Mouse (Mus musculus) neural tube, embryonic 12.5 days (tissue): Measurements from ENCODE around the gene Cbx6. TPM values are rescaled to one million over a fixed set of nuclear protein-coding genes. Genes with fewer than 3 reads are reported as not detected.
A peak's percentile ranks its signal among the peaks of the same experiment; 100 is the strongest.

Experiments used
- ATAC-seq: fragments of 200-750 bp; cut with Nextera tagmentation; 2 replicates; pipeline ENCODE4 v1.8.0; 2017; ENCODE audit warnings: low read depth, mild to moderate bottlenecking, moderate TSS enrichment, moderate library complexity; ENCODE audit not compliant: low FRiP score
- H3K27ac ChIP-seq: fragments of 300-500 bp; sonication (generic); 2 replicates; pipeline ENCODE4 v1.5.1; 2016
- H3K27me3 ChIP-seq: fragments of 300-500 bp; sonication (generic); replicated peaks from 2 replicates; pipeline ENCODE4 v1.6.1; 2016; ENCODE audit warnings: mild to moderate bottlenecking
- H3K36me3 ChIP-seq: fragments of 300-500 bp; sonication (generic); 2 replicates; pipeline ENCODE4 v1.6.1; 2016; ENCODE audit warnings: mild to moderate bottlenecking
- H3K4me1 ChIP-seq: fragments of 300-500 bp; sonication (generic); 2 replicates; pipeline ENCODE4 v1.6.1; 2016
- H3K4me2 ChIP-seq: fragments of 300-500 bp; sonication (generic); replicated peaks from 2 replicates; pipeline ENCODE4 v1.6.1; 2016; ENCODE audit warnings: mild to moderate bottlenecking
- H3K4me3 ChIP-seq: fragments of 300-500 bp; sonication (generic); 2 replicates; pipeline ENCODE4 v1.5.1; 2016
- H3K9ac ChIP-seq: fragments of 300-500 bp; sonication (generic); 2 replicates; pipeline ENCODE4 v1.6.1; 2016; ENCODE audit warnings: mild to moderate bottlenecking
- H3K9me3 ChIP-seq: fragments of 300-500 bp; sonication (generic); 2 replicates; pipeline ENCODE4 v1.6.1; 2016; ENCODE audit warnings: mild to moderate bottlenecking
- WGBS: fragments of 180-500 bp; shearing (Covaris S2); methylation state at CpG from one replicate; pipeline ENCODE4 v1.1.7; 2016; 5-methylcytosine and 5-hydroxymethylcytosine counted together
- polyA plus RNA-seq: library from polyadenylated mRNA; unstranded; fragments of >200 nt; fragmentation: Nextera tagmentation; extraction: Ambion mirVana; gene quantifications from 2 replicates; pipeline ENCODE4 v1.2.1, GENCODE M21; 2016

Gene Cbx6
- 32.8 and 36.6 TPM in 2 replicates for polyA plus RNA-seq

DNA sequence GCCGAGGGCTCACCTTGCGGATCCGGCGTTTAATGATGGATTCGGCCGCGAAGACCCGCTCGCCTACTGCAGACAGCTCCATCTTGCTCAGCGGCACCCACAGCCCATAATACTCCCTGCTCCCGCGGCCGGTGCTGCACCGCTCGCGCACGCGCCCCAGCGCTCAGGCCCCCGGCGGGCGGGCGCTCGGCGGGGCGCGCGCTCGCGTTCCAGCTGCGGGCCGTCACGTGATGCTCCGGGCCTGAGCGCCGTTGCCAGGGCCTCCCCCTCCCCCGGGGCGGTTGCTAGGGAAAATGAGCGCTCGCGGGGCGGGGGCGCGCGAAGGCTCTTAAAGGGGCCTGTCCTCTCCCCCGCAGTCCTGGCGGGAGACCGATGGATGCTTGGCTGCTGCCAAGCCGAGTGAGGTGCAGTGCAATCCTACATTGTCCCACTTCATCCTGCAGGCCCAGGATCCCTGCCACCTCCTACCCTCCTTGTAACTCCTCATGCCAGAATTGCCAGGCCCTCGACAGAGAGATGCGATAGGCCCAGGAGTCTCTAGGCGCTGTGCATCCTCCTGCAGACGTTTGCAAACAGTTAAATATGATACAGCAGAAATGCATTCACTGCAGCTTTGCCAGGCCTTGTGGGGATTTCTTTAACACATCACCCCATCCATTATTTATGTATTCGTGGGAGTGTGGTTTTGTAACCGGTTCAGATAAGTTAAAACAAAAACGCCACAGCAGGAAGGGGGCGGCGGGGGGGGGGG, at the start of gene Cbx6, which contains the start of gene Npcd:
TSS of gene Cbx6 (minus strand) at position 559 of the 751 bp plus-strand sequence.
TSS of gene Npcd (minus strand) at position 108 of the 751 bp plus-strand sequence.
- Histone ChIP-seq H3K27ac (peak within 1 kb of the TSS; percentile 84), H3K4me2 (peak within 1 kb of the TSS; percentile 89), H3K4me1 (peaks cover 46% of the 10 kb centered on the region), H3K4me3 (peak within 1 kb of the TSS; percentile 61), H3K9me3 (no peaks in the 10 kb centered on the region), H3K27me3 (no peaks in the 10 kb centered on the region), H3K9ac (peak within 1 kb of the TSS; percentile 82), H3K36me3 (0 out of 2 replicates have a peak, but pooled peaks cover 7% of the 10 kb centered on the region)
- ATAC-seq: peak; percentile 89
- WGBS: under 1% methylated on average over 58 of the region's 58 CpGs

DNA sequence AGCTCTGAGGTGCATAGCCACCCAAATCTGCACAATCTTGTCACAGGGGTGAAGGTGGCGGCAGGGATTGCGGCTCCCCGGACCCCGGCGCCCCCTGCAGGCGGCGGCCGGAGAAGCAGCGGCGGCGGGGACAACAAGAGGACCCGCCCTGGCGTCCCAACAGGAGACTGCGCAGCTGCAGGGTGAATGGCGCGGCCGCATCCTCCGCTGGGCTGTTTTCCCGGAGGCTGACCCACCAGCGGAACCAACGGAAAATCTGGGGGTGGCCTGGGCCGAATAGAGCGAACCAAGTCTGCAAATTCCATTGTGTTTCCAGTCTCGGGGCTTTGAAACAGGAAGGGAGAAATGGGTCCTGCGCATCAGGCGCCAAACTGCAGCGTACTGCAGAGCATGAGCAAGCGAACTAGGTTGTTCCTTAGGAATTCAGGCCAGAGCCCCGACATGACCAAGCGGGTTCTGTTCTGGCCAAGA, 48.9 kb upstream of the Cbx6 start:
- Histone ChIP-seq H3K9ac (peak overlapping the region; percentile 65), H3K36me3 (no peaks in the 10 kb centered on the region), H3K27ac (peak overlapping the region; percentile 57; the same call in 1 of the 2 replicates), H3K9me3 (no peaks in the 10 kb centered on the region), H3K4me2 (peak overlapping the region; percentile 61), H3K27me3 (no peaks in the 10 kb centered on the region), H3K4me1 (0 out of 2 replicates have a peak, but pooled peaks cover 5% of the 10 kb centered on the region), H3K4me3 (peak overlapping the region; percentile 45)
- under 1% methylated on average over 30 of the region's 30 CpGs for WGBS
- ATAC-seq: peak; percentile 93

DNA sequence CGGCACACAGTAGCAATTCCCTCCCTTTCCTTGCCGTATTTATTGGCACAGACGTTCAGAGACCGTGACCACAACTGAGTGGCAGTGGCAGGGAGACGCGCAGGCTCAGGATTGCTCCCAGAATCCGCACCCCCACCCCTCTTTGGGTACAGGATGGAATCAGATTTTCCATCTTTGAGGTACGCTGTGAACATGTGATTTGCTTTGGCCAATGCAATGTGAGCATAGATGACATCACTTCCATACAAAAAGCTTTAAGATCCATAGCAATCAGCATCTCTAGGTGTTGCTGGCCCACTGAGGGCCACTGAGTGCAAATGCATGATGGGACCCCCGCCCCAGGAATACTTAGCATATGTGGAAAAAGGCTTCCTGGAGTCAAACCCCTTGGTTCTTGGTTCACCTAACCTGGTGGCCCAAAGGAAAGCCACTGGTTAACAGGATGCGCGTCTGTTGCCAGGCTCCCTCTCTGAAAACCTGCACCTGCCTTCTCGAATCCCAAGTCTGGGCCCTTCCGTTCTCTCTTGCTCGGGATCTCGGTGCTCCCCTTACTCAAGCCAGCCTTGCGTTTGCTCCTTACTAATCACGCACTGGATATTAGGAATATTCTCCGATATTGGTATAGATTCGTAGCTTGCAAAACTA, 48.3 kb upstream of the Cbx6 start:
- no peaks in the 10 kb centered on the region for H3K27me3 ChIP-seq
- 0 out of 2 replicates have a peak overlapping the region, but pooled peaks have one; percentile 65 for H3K9ac ChIP-seq
- no peaks in the 10 kb centered on the region for H3K36me3 ChIP-seq
- ATAC-seq: peak; percentile 42
- peak overlapping the region; percentile 45 for H3K4me3 ChIP-seq
- H3K4me2 ChIP-seq: peak overlapping the region; percentile 61
- WGBS: 29% methylated on average over 19 of the region's 19 CpGs
- H3K4me1 ChIP-seq: 0 out of 2 replicates have a peak, but pooled peaks cover 5% of the 10 kb centered on the region
- H3K27ac ChIP-seq: peak overlapping the region; percentile 57; the same call in 1 of the 2 replicates
- H3K9me3 ChIP-seq: no peaks in the 10 kb centered on the region

DNA sequence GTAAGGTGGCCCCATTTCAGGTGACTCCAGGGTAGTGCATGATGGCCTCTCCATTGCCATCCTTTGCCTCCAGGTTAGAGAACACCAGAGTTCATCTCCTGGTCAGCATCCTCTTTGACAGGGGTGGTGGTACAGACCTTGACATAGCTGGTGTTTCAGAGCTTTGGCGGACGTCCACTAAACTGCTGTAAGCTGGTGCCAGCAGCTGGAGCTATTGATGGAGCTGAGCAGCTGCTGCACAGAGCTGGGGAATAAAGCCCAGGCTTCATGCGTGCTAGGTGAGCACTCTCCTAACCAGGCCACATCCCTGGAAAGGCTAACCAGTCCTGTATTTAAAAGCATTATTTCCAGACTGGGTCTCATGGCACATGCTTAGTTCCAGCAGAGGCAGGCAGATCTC, 46.0 kb upstream of the Cbx6 start:
- Histone ChIP-seq H3K4me3 (no peak overlapping the region), H3K27ac (no peak overlapping the region), H3K36me3 (no peaks in the 10 kb centered on the region), H3K4me1 (0 out of 2 replicates have a peak, but pooled peaks cover 5% of the 10 kb centered on the region), H3K9ac (no peak overlapping the region), H3K9me3 (no peaks in the 10 kb centered on the region), H3K27me3 (no peaks in the 10 kb centered on the region), H3K4me2 (no peak overlapping the region)
- ATAC-seq: no peak
- WGBS: 83% methylated on average over 3 of the region's 3 CpGs

DNA sequence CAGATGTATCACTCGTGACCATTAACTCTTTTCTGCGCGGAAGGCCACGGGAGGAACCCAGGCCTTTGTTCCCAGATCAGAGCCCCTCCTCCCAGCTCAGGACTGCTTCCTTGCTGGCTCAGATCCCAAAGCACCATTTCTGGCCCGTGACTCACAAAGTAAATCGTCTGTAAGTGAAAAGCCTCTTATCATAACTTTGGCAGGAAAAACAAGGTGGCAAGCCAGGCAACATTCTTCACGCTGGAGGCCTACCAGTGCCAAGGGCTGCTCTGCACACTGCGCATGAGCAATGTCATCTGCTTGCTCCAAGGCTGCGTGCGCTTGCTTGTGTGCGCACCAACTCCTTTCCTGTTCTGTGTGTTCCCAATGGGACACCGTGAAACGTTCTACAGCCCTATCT, 44.8 kb upstream of the Cbx6 start:
- Histone ChIP-seq H3K4me1 (0 out of 2 replicates have a peak, but pooled peaks cover 5% of the 10 kb centered on the region), H3K4me3 (no peak overlapping the region), H3K9me3 (no peaks in the 10 kb centered on the region), H3K4me2 (no peak overlapping the region), H3K36me3 (no peaks in the 10 kb centered on the region), H3K9ac (no peak overlapping the region), H3K27me3 (no peaks in the 10 kb centered on the region), H3K27ac (no peak overlapping the region)
- ATAC-seq: no peak
- WGBS: 66% methylated on average over 13 of the region's 13 CpGs

DNA sequence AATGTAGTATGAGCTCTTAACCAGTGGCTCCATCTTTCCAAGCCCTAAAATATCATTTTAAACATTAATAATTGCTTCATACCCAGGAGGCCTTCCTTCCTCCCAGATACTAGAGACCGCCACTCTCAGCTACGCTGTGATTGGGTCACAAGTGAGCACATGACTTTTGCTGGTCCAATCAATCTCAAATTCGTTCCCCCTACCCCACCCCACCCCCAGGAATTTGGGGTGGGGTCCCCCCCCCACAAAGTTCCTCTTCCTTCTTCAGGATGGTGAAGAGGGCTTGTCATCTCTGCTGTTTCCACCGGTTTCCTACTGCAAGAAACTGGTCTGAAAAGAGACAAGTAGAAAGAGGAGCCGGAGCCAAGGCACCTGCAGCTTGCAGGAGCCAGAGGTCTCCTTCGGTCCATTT, 44.2 kb upstream of the Cbx6 start:
- Histone ChIP-seq H3K4me3 (no peak overlapping the region), H3K27ac (no peak overlapping the region), H3K9me3 (no peaks in the 10 kb centered on the region), H3K9ac (no peak overlapping the region), H3K36me3 (no peaks in the 10 kb centered on the region), H3K27me3 (no peaks in the 10 kb centered on the region), H3K4me1 (0 out of 2 replicates have a peak, but pooled peaks cover 5% of the 10 kb centered on the region), H3K4me2 (no peak overlapping the region)
- no peak for ATAC-seq
- WGBS: 72% methylated on average over 6 of the region's 6 CpGs

DNA sequence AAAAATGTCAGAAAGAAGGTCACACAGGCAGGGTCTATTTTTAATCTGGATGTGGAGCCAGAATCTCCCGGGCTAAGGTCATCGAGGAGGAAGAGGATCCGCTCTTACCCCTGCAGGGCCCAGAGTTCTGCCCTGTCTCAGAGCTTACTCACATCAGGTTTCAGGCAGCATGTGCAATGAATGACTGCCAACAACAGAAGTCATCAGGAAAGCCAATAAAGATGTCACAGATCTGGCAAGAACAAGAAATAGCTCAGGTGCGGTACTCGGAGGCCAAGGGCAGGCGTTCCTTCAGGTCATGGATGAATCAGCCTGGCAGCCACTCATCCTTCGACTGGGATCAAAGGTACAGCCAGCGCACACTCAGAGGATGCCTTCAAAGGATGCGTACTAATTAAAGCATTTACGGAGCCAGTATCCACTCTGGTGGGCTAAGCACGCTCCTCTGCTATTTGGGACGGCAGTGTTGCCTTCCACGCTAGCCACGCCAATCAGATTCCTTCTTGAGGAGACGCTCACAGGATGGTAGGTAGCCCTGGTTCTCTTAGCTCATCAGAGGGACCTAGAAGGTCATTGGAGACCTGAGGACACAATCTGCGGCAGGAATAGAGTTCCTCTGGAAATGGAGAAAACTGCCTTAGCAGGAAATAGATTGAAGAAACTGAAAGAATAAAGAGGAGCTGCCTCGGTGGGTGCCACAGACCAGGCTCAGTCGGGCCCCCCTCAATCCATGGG, 40.9 kb upstream of the Cbx6 start:
- H3K4me2 ChIP-seq: no peak overlapping the region
- H3K27ac ChIP-seq: no peak overlapping the region
- H3K9me3 ChIP-seq: no peaks in the 10 kb centered on the region
- no peak for ATAC-seq
- H3K4me3 ChIP-seq: no peak overlapping the region
- H3K27me3 ChIP-seq: no peaks in the 10 kb centered on the region
- 88% methylated on average over 18 of the region's 18 CpGs for WGBS
- H3K4me1 ChIP-seq: no peaks in the 10 kb centered on the region
- H3K9ac ChIP-seq: no peak overlapping the region
- no peaks in the 10 kb centered on the region for H3K36me3 ChIP-seq

DNA sequence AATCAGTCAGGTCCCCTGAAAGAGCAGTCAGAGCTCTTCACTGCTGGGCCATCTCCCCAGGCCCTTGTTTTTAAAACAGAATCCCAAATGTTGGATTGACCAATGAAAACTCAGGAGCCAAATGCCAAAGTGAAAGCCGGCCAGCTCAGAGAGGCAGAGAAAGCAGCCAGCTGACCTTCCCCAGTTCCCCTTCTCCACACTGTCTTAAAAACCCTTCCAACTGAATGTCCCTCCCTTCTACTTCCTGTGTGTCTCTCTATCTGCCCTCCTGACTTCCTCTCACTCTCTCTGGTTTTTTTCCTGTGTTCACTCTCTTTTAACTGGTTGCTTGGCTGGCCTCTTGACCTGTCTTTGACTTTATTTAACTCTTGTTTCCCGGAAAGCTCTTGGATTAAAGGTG, 39.5 kb upstream of the Cbx6 start:
- no peak overlapping the region for H3K4me2 ChIP-seq
- H3K27me3 ChIP-seq: no peaks in the 10 kb centered on the region
- no peaks in the 10 kb centered on the region for H3K4me1 ChIP-seq
- no peak overlapping the region for H3K4me3 ChIP-seq
- 73% methylated on average over 2 of the region's 2 CpGs for WGBS
- ATAC-seq: no peak
- no peak overlapping the region for H3K27ac ChIP-seq
- no peaks in the 10 kb centered on the region for H3K9me3 ChIP-seq
- no peak overlapping the region for H3K9ac ChIP-seq
- no peaks in the 10 kb centered on the region for H3K36me3 ChIP-seq

DNA sequence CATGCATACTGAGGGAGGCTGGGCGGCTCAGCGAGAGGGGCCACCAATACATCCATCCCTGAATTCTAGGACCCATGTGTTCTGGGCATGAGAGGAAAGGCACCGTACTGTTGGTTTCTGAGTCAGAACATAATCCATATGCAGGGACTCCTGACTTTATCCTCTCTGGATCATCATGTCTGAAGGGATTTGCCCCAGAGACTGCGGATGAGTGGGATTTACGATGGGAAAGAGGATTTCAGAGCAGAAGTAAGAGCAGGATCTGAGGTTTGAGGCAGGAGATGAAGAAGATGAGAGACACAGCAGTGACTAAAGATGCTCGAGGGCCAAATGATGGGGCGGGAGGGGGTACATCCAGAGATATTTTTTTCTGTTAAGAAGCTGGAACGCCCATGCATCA, 39.1 kb upstream of the Cbx6 start:
- H3K27me3 ChIP-seq: no peaks in the 10 kb centered on the region
- no peak overlapping the region for H3K4me2 ChIP-seq
- H3K9me3 ChIP-seq: no peaks in the 10 kb centered on the region
- no peak overlapping the region for H3K4me3 ChIP-seq
- H3K4me1 ChIP-seq: no peaks in the 10 kb centered on the region
- WGBS: 90% methylated on average over 8 of the region's 8 CpGs
- H3K9ac ChIP-seq: no peak overlapping the region
- H3K36me3 ChIP-seq: no peaks in the 10 kb centered on the region
- no peak for ATAC-seq
- H3K27ac ChIP-seq: no peak overlapping the region

DNA sequence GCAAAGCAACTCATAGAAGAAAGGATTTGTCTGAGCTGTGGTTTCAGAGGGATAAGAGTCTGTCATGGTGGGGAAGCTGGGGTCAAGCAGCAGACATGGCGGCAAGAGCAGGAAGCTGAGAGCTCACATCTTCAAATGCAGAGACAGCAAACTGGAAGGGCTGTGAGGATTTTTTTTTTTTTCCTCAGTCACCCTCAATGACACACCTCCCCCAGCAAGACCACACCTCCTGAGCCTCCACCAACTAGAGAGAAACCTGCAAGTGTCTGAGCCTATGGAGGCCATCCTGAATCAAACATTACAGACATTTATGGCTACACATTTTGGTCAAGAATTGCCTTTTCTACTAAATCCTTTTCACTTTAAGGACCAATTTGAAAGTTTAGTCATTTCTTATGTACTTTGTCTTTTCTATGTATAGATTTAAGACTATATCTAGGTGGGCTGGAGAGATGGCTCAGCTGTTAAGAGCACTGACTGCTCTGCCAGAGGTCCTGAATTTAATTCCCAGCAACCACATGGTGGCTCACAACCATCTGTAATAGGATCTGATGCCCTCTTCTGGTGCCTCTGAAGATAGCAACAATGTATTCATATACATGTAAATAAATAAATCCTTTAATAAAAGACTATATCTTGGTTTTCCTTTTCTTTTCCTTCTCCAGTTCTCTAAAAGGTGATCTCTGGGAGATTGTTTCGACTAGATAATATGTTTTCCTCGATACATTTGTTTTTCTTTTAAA, 32.9 kb upstream of the Cbx6 start:
- Histone ChIP-seq H3K36me3 (no peaks in the 10 kb centered on the region), H3K27me3 (no peaks in the 10 kb centered on the region), H3K27ac (no peak overlapping the region), H3K4me3 (no peak overlapping the region), H3K9ac (no peak overlapping the region), H3K4me2 (no peak overlapping the region), H3K4me1 (no peaks in the 10 kb centered on the region), H3K9me3 (no peaks in the 10 kb centered on the region)
- WGBS: 85% methylated on average over 3 of the region's 3 CpGs
- ATAC-seq: no peak

DNA sequence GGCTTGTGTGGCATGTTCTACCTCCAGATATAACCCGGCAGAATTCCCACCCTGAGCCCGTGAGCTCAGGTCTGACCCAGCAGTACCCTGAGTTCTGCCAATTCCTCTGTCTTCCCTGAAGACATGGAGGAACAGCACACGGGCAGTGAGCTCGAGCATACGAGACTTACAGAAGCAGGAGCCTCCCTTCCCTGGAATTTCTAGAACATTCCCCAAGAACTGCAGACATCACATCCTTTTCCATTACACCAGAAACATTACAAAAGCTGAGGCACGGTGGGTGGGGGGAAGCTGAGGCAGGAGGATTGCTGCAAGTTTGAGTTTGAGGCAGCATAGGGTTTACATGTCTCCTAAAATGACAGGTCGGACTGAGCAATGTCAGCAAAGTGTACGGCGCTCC, 25.3 kb upstream of the Cbx6 start:
- Histone ChIP-seq H3K9ac (no peak overlapping the region), H3K4me3 (no peak overlapping the region), H3K4me1 (no peaks in the 10 kb centered on the region), H3K9me3 (no peaks in the 10 kb centered on the region), H3K27ac (no peak overlapping the region), H3K4me2 (no peak overlapping the region), H3K27me3 (no peaks in the 10 kb centered on the region), H3K36me3 (no peaks in the 10 kb centered on the region)
- ATAC-seq: no peak
- WGBS: 88% methylated on average over 9 of the region's 9 CpGs
